Mouse (Mus musculus): ENCODE results near the gene Ino80d.
A peak's percentile ranks its signal among the peaks of the same experiment; 100 is the strongest.

The Ino80d gene

GRCm38 (mm10) chr1:62987561-62987960 is 126.9 kb downstream of the Ino80d start:
- no peak for DNase-seq (ENCODE audit: low spot score)

DNA sequence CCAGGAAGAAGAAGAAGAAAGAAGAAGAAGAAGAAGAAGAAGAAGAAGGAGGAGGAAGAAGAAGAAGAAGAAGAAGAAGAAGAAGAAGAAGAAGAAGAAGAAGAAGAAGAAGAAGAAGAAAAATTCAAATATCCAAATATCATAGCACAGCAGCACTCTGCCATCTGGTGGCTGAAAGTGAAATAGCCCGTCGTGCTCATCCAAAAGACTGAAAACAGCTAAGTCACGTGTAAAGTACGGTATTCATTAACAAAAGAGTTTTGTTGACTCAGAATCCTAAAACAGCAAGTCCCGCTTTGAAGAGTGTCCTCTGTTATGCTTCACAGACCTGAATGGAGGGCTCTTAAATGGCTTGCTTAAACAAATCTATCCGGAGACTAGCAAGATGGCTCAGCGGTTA is 128.2 kb downstream of the Ino80d start:
- peak; percentile 13 for DNase-seq (ENCODE audit: low spot score)

GRCm38 (mm10) chr1:62984566-62984965 is 129.9 kb downstream of the Ino80d start:
- peak; percentile 4 for DNase-seq (ENCODE audit: low spot score)

DNA sequence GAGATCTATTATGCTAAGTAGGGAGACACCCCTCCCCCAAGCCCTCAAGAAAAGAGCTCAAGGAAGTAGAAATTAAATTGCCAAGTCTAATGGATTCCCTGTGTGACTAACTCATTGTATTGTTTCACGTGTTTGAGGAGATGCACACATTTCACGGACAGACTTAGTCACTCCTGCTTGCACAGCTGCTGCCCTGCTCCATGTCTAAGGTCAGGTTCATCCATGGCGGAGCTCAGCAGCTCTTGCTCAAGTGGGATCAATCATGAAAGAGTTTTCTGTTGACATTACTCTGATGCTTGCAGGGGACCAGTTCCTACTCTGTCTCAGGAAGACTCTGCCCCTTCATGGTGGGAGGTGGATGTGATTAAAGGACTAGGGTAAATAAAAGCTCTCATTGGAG is 137.7 kb downstream of the Ino80d start:
- no peak for DNase-seq (ENCODE audit: low spot score)

DNA sequence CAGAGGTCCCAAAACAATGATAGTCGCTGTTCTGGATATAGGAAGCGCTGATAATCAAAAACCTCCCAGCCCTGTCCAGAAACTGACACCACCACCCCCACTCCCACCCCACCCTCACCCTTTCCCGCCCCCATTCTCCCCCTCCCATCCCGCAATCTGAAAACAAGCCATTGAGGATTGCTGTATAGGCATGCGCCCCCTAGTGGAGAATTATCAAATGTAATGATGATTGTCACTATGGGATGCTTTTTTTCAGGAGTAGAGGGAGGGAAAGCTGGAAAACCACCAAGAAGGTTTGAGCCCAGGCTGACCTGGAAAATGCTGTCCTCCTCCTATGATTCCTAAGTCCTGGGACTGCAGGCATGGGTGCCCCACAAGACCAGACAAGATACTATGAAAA is 147.6 kb downstream of the Ino80d start:
- peak; percentile 15 for DNase-seq (ENCODE audit: low spot score)

- DNase-seq (ENCODE audit: low spot score) = no peak
These were observed 150.2 kb downstream of the Ino80d start for GRCm38 (mm10) chr1:62964291-62964690.

DNA sequence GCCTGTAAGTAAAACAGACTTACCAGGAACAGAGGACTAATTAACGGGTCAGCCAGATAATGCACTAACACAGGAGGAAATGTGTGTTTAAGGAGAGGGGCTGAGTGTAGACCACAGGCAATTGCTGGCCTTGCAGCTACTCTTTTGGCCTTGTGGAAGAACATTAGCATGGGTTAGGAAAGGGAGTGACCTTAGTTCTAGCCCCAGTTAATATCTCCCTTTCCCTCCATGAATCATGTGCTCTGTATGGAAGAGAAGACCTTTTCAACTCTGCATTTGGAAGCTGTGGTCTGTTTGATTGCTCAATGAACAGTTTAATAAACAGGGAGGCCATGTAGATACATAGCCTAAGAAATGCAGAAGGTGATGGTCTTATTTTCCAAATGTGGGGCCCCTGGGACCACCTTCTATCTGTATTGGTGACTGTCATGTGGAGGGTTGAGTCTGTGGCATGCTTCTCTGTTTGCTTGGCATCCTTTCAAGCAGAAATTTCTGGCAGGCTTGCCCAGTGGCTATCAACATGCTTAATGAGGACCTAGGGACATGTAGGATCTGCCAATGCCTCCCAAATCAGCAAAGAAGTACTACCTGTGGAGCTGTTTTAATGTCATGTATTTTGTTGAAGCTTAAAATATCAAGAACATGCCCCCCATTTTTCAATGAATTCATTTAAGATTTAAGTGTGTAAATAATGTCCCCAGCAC is 157.4 kb downstream of the Ino80d start:
- DNase-seq (ENCODE audit: low spot score) = no peak

DNA sequence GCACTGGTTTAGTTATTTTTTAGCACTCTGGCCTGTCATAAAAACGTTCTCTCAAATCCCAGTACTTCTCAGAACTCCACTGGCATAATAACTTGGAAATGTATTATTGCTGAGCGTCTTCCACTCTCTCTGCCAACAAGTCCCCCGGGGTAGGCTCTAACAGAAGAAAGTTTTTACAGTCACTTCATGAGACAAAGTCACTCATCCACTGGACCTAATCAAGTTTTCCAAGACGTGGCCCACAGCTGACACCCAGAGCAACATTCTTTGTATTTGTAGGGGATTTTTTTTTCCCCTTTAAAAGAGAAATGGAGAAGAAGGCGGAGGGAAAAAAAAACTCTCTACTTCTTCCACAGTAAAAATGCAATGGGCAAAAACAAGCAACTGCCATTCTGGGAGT is 157.9 kb downstream of the Ino80d start:
- DNase-seq (ENCODE audit: low spot score) = no peak

DNA sequence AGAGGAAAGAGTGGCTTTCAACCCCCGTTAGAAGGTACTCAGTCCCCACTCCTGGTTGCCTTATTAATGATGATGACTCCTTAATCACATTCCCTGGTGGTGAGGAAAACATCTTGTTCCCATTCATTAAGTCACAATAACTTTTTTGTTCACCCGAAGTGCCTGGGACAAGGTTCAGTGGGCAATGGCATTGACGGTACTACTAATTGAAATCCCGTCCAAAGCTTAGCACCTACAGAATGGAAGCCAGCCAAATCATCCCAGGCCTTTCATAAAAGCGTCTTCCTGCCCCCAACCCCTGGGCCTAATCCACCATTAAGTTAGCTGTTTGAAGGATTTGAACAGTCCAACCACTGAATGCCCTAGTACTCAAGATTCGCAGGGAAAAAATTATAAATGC is 159.1 kb downstream of the Ino80d start:
- DNase-seq (ENCODE audit: low spot score) = no peak

GRCm38 (mm10) chr1:62953036-62953435 is 161.4 kb downstream of the Ino80d start:
- no peak for DNase-seq (ENCODE audit: low spot score)

DNA sequence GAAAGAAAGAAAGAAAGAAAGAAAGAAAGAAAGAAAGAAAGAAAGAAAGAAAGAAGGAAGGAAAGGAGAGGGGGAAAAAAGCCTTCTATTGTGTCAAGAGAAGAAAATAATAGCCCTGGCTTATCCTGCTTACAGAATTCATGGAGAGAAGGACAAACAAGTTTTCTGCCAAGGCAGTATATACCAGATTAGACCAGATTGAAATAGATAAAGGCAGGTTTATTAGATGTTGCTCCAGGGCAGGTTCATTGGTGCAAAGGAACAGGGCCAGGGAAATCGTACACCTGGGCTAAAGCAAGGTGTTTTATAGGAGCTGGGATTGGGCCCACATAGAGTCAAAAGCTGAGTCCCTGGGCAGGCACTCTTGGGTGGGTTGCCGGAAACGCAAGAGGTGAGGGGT is 162.1 kb downstream of the Ino80d start:
- no peak for DNase-seq (ENCODE audit: low spot score)

DNA sequence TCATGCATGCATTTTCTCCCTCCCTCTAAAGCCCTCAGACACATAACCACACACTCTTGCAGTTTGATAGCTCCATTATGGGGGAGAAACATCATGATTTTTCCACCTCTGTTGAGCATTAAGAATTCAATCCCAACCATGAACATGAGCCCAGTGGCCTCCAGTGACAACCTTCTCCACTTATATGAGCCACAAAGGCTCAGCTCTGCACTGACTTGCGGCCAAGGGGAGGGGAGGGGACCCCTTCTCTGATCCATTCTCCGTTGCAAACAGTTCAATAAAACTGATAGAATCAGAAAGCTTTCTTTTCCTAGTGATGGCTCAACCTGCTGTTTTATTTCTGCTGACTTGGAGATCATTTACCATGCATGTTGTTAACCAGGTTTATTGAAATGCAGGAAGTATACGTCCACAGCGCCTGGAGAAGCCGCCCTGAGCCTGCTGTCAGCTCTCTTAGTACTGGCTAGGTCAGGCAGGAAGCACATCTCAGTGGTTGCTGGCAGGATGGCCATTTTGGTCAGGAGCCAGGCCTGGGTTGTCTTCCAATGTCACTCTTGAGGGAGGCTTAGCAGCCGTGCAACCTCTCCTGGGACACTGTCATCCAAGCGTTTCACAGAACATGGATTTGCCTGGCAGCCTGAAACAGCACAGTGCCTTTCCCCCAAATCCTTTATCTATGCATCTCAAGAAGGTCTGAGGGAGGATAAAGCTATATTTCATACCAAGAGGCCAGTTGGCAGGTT is 163.2 kb downstream of the Ino80d start:
- DNase-seq (ENCODE audit: low spot score) = no peak

- DNase-seq (ENCODE audit: low spot score) = no peak
These were observed 163.9 kb downstream of the Ino80d start for GRCm38 (mm10) chr1:62950526-62950925.

DNA sequence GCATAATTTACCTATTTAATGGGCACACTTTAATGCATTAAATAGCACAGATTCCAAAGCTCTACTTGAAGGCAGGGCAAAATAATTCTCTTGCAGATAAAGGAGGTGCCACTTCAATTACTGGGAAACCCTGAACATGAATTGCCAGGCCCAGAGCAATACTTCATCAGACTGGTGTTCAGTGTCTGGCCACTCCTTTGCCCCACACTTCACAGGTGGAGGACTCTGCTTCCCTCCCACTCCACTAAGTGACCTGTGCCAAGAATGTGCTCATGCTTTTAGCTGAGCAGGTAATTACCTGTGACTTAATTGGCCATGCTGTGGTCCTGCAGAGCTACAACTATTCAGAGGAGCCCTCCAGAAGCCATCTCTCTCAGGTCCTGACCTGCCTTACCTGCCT is 166.7 kb downstream of the Ino80d start:
- no peak for DNase-seq (ENCODE audit: low spot score)

DNA sequence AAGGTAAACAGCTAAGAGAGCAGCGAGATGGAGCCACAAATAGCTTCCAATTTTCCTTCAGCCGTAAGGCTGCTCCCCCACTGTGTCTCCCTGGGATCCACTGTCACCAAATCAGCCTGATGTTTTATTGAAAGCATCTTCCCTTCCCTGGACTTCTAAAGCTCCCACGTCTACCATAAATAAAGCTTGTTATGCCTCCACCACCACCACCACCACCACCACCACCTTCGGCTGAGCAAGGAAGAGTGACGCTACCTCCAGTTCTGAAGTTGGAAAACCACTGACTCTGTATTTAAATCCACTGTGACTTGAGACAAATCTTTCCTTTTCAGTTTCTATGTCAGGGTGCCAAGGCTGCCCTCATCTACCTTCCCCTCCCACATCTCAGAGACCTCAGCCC is 167.5 kb downstream of the Ino80d start:
- no peak for DNase-seq (ENCODE audit: low spot score)

DNA sequence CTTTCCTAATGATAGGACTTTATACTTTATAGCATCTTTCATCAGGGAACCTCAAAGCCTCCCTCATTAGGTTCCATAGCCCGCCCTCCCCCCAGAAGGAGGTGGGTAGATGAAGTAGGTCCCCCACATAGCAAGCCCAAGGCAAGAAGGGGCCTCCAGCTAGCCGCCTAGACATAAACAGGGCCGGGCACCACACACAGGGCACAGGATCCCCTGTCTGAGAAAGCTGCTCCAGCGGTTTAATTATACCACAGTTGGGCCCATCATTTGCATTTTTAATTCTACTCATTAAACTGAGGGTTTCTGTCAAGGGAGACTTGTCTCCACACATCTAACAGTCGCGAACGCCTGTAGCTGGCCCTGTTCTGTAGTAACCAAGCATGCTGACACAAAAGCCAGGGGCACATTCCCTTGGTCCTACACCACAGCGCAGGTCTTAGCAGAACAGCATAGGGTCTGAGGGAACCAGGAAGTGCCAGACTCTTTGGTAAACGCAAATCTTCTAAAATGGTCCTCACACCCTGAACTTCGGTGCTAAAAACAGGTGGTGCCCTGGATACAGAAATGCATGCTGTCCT is 179.6 kb downstream of the Ino80d start:
- DNase-seq (ENCODE audit: low spot score) = no peak

- DNase-seq (ENCODE audit: low spot score) = no peak
These were observed 180.4 kb downstream of the Ino80d start for GRCm38 (mm10) chr1:62934100-62934513.

DNA sequence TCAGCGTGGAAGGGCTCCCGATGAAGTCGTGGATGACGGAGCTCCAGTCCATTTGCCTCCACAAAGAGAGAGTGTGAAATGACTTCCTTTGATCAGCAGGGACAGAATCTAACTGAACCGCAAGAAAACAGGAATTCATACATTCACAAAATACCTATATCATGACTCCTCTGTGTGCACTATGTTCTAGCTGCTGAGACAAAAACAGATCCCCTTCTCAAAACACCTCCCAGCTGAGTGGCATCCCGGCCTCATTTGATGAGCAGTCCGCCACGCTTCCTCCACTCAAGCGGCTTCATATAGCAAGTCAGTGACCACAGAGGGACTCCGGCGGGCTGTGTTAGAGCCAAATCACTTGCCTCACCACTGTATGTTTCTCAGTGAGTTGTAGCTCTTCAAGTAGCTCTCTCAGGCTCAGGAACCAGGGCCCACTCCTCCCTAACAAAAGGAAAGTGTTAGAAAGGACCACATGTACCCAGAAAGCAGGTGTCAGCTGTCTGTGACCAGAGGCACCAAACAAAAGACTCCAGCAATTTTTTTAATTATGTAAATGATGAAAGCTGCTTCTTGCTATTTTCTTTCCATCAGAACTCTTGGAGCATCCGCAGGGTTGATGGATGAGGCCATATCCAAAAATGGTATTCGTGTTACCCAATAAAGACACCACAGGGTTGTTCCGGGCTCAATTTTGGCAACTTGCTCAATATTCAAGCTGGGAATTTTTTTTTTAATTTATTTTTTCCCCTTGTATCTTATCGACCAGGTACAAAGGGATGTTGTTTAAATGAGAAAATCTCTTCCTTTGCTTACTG is 181.0 kb downstream of the Ino80d start:
- DNase-seq (ENCODE audit: low spot score) = no peak

GRCm38 (mm10) chr1:62929477-62929876 is 185.0 kb downstream of the Ino80d start:
- DNase-seq (ENCODE audit: low spot score) = peak; percentile 22

- no peak for DNase-seq (ENCODE audit: low spot score)
These were observed 195.2 kb downstream of the Ino80d start for GRCm38 (mm10) chr1:62919219-62919618.

DNA sequence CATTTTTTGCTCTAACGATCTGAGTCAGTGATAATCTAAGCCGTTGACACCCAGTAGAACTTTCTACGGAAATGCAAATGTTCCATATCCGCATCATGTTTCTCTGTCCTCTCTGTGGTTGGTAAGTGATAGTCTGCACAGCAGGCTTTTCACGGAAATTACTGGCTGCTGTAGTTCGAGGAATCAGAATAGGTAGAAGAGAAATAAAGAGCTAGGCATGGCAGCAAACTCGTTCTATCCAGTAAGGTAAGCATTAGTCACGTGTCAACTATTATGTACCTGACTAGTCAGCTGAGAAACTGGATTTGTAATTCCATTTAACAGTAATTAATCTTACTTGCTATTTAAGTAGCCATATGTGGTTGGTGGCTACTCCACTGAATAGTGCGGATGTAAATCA is 197.9 kb downstream of the Ino80d start:
- no peak for DNase-seq (ENCODE audit: low spot score)

DNA sequence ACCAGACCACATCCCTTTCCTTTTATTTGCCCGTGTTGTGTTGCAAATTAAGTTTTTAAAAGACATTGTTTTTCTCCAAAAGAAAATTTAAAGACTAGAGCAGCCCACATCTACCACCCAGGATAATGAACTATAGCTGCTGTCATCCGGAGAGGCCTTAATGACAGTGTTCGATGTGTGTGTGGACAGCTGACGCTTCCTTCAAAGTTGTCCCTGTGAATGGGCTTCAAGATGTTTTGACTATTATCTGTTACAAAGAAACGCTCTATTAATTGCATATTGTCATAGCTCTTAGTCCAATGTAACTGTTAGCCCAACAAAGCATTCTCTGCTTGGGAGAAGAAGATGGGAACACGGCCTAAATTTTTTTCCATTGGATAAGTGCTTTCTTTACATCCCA is 200.0 kb downstream of the Ino80d start:
- DNase-seq (ENCODE audit: low spot score) = no peak

GRCm38 (mm10) chr1:62911426-62911825 is 203.0 kb downstream of the Ino80d start:
- no peak for DNase-seq (ENCODE audit: low spot score)
